Mouse (Mus musculus) thymus, postnatal 0 days (tissue): ENCODE results near the gene Aldh16a1. TPM values are rescaled to one million over a fixed set of nuclear protein-coding genes. Genes with fewer than 3 reads are reported as not detected.
"Not testable (repeated sequence)": the region's sequence is repeated elsewhere in the genome, so short reads cannot be mapped to it uniquely, and the experiment has no call there.

Source experiments
- DNase-seq: peaks from one replicate; pipeline ENCODE4 v3.0.0-alpha.2; 2015; ENCODE audit warnings: low spot score
- polyA plus RNA-seq: library from polyadenylated mRNA; unstranded; fragments of >200 nt; fragmentation: Nextera tagmentation; extraction: Ambion mirVana; gene quantifications from 2 replicates; pipeline ENCODE4 v1.2.1, GENCODE M21; 2015

The Aldh16a1 gene
- polyA plus RNA-seq, 1 experiment from 2014 or later: 41.6 TPM

DNA sequence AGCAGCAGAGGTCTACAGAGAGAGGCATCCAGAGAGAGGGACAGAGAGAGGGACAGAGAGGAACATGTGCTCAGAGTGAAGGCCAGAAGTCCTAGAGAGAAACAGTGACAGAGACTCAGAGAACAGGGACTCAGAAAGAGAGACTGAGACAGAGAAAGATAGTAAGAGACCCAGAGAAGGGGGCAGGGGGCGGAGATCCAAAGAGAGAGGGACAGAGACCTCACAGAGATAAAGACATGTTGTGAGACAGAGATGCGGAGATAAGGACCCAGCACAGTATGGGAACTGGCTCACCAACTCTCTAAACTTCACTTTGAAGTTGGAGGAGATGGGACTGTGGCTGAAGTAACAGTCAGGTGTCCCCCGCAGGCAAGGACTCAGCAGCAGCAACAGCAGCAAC, 19.0 kb downstream of the Aldh16a1 start:
- DNase-seq: no peak

DNA sequence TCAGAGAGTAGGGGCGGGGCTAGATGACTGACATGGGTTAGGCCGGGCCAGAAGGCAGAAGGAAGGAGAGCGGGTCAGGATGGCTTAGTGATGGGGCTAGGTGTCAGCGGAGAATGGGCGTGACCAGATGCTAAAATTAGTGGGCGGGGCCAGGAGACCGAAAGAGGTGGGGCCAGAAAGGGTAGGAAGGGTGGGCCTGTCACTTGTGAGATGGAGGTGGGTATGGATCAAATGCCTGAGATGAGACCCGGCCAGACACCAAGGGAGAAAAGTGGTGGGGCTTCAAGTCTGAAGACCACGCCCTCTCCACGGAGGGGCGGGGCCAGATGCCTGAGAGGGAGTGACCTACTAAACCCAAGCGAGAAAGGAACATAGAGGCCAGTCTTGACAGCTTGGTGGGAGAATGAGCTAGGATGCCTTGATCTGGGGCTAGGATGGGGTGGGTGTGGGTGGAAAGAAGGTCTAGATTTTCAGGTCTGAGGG, 19.8 kb downstream of the Aldh16a1 start:
- DNase-seq: peak; percentile 76

DNA sequence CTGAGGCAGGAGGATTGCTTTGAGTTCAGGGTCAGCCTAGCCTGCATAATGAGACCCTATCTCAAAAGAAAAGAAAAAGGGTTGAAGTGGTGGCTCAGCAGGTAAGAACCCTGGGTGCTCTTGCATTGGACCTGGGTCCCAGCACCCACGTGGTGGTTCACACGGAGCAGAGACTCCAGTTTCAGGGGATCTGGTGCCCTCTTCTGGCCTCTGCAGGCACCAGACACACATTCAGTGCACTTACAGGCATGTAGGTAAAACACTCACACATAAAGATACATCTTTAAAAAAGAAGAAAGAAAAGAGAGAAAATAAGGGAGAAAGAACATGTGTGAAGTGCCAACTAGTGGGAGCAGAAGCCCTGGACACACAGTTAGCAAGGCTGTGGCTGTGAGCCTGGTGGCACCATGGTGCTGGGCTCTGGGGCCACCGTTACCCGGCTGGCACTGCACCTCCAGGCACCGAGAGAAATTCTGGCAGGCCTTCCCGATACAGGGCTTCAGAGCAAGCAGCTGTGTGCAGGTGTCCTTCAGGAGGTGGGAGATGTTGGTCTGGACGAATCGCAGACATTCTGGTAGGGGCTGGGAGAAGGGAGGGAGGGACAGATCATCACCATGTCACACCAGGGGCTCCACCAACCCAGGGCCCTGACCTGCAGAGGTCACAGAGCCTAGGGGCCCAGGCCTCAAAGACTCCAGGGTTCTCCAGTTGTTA, 20.8 kb downstream of the Aldh16a1 start:
- no peak for DNase-seq

DNA sequence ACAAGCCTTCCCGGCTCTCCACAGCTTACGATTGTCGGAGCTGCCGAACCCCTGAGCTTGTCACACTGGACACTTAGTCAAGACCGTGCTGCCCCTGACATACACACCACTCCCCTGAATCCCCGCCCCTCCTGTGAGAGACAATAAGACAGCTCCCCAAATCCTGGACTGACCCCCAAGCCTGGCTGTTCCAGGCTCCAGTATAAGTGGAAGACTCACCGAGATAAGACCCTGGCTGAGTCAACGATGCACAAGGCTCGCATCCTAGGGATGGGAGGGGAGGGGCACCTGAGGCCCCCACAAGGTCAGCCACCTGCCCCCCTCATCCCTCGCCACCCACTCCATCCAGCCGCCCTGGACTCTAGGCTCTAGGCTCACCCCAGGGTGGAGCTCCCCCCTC, 22.5 kb downstream of the Aldh16a1 start:
- DNase-seq: no peak

DNA sequence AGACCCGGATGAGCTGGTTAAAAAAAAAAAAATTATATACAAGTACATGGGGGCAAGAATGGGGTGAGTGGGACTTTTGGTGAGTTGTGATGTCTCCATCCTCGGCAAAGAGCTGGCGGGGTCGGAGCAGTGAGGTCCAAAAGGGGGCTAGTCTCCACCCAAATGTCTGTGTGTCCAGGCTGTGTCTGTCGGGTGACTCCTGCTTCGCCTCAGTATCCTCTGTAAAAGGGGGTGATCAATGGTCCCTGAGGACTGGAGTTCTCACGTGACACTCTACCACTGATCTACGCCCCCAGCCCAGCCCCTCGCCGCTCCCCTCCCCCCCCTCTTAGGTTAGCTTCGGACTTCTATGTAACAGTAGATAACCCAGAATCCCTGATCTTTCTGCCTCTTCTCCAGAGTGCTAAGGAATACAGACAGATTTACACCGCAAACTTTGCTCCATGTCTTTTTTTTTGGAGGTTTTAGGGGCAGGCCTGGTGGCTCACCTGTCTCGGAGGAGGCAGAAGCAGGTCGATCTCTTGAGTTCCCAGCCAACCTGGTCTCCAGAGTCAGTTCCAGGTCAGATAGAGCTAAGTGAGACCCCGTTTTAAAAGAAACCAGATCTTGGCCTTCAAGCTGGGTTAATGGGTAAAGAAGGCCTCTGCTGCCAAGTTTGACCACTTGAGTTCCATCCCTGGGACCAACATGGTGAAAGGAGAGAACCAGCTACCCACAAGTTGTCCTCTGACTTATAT, 24.4 kb downstream of the Aldh16a1 start:
- no peak for DNase-seq

DNA sequence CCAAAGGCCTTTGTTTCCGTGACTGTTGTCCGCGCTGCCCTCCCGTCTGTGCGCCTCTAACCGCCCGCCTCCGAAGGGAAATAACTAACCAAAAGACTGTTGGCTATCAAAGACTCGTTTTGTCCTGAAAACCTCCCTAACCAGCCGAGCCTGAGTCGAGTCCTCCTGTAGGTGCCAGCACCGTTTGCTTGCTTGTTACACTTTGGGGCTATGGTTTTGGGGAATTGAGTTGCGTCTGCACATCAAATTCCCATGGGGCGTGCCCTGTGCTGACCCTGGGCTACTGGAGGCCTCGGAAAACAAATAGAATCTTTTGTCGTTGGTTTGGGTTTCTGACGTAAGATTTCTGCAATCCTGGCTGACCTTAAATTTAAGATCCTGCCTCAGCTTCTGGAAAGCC, 25.1 kb downstream of the Aldh16a1 start:
- no peak for DNase-seq

DNA sequence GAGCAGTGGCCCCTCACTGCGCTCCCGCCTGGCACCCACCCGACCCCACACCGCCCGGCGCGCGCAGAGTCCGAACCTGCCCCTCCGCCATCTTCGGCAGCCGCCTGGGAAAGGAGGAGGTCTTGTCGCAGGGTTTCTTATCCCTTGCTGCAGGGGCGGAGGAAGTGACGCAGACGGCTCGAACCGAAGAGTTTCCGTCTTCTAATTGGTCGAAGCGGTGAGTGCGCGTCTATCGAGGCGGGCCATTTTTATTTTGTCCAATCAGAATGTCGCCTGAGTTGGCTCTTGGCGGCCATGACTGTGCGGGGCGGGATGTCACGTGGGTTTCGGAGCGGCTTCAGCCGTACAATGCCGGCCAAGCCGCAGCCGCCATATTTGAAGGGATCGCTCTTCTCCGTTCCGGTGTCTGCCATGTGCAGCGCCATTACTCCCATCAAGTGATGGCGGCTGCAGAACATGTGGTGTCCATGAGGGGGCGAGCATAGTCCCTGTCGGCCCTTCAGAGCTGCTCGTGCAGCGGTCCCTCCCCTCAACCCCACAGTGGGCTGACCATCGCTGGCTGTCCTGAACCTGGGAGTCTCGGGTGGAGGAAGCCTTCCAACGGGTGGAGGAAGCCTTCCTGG, 25.6 kb downstream of the Aldh16a1 start, which contains the start of gene Rpl13a:
Gene Rpl13a, minus strand, starts transcription at position 138 of the 623 bp plus-strand sequence.
- peak; percentile 100 for DNase-seq

DNA sequence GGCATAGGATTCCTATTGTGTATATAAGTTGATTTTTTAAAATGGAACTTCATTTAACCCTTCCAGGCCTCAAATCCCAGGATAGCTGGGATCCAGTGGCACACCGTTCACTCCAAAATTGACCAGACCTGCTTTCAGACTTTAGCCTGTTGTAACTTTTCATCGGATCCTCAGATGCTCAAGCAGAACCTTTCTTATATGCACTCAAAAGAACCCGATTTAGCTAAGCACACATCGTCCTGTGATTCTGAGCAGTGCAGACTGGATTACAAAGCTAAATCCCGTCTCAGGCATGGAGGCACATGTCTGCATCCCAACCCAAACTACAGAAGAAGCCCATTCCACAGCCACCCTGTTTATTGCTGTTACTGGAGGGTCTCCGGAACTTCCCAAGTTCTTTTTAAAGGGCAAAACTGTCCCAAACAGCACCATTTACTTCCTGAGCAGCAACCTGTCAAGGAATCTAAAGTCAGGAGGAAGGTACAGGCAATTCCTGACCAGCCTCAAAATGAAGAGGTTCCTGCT, 26.6 kb downstream of the Aldh16a1 start:
- DNase-seq: no peak

DNA sequence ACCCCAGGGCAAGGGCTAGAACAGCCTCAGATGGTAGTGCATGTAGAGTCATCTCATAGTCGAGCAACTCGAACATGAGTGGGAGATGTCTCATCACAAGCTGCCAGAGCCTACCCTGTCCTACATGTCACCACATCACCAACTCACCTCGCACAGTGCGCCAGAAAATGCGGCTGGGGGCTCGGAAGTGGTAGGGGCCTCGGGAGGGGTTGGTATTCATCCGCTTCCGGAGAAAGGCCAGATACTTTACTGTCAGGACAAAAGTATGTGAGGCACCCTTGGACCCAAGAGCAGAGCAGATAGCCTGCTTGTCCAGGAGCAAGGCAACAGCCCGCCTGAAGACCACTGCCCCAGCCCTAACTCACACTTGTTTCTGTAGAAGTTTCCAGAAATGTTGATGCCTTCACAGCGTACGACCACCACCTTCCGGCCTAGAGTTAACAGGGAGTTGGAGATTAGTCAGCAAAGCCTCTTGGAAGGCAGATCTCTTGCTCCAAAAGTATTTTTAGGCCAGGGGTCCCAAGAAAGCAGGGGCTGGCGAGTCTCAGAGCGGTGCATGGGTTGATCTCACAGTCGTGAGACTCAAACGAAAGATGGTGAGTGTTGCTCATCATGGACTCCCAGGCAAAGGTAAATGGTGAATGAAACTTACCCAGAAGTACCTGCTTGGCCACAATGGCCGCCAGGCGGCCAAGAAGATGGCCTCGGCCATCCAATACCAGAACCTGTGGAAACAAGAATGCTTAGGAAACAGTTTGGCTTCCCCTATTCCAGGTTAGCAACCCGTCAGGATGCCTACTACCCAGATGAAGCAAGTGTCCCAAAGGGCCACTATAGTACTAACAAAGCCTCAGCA, 27.3 kb downstream of the Aldh16a1 start:
- peak; percentile 50 for DNase-seq

DNA sequence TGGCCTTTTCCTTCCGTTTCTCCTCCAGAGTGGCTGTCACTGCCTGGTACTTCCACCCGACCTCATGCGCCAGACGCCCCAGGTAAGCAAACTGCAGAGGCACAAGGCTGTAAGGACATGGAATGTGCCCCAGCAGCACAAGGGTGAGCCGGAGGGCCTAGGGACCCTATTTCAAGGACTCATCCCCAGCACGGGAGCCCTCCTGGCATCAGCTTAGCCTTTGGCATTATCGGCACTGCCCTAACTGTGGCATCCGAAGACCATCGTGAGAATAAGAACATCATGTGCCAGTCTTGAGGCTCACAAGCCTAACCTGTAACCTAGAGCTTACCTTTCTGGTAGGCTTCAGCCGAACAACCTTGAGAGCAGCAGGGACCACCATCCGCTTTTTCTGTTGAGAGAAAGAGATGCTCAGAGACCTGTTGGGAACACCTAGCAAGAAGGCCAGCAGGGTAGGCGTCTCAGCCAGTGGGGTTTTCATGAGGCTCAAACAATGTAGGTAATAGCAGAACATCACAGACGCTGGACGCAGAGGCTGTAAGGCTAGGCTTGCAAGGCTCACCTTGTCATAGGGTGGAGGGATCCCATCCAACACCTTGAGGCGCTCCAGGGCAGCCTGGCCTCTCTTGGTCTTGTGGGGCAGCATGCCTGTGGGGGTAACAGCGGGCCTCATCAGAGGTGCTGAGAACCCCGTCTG, 28.1 kb downstream of the Aldh16a1 start:
- no peak for DNase-seq

DNA sequence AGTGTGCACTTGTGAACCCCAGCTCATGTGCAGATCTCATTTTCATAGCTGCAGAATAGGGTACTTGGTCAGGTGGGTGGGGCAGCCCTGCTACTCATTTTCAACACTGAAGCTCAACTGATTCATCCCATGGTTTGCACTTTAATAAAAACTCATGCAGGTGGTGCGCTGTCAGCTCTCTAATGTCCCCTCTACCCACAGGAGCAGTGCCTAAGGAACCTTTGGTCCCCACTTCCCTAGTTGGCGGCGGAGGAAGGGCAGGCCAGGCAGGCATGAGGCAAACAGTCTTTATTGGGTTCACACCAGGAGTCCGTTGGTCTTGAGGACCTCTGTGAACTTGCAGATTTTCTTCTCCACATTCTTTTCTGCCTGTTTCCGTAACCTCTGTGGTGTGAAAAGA, 28.7 kb downstream of the Aldh16a1 start:
- DNase-seq: not testable (repeated sequence)

DNA sequence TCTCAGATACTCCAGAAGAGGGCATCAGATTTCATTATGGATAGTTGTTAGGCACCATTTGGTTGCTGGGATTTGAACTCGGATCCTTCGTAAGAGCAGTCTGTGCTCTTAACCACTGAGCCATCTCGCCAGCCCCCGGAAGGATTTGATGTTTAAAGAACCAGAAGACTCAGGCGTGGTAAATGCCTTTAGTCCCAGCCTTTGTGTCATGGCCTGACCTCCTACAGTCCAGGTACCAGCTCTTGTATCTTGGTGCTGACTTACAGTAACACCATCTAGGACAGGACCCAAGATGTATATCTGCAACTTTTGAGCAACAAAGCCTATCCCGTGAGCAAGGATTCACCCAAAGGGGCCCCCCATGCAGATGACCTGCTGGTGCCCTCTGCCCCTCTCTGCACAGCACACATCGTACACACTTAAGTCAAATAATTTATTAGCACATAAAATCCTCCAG, 29.2 kb downstream of the Aldh16a1 start:
- peak; percentile 45 for DNase-seq

DNA sequence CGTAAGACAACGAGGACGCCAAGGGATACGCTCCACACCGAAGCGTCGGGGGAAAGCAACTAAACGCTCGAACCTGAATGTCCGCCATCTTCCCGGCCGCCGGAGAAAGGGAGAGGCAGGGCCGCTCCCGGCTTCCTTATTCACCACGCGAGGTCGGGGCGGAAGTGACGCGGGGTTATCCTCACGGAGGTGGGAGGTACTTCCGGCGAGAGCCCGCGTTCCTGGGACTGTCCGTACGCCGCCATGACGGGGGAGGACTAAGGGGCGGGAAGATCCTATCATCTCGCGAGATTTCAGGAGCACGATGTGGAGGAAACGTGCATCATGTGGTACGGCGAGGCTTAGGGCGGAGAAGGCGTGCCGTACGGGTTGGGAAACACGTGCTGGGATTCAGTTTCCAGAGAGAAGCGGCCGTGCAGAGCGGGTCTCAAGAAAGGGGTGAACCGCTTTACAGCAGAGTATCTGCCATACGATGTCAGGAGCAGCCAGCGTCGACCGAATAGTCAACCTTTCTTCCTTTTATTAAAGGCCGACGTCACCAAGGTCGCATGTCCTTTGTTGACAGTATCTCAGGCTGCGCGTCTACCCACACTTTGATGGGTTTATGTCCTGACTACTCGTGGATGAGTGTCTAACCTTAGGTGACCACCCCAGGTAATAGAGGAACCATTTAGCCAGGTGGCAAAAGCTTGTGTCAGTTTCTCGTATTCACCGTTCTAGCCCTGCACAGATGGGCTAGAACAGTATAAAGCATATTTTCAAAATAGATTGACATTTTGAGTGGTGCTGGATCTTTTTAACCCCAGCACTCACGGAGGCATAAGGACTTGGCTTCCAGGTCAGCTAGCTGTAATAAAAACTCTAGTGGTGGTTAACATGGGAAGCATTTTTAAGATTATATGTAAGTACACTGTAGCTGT, 29.9 kb downstream of the Aldh16a1 start, which contains the start of gene Rps11:
Gene Rps11, minus strand, starts transcription at position 216 of the 920 bp plus-strand sequence.
- peak; percentile 100 for DNase-seq

DNA sequence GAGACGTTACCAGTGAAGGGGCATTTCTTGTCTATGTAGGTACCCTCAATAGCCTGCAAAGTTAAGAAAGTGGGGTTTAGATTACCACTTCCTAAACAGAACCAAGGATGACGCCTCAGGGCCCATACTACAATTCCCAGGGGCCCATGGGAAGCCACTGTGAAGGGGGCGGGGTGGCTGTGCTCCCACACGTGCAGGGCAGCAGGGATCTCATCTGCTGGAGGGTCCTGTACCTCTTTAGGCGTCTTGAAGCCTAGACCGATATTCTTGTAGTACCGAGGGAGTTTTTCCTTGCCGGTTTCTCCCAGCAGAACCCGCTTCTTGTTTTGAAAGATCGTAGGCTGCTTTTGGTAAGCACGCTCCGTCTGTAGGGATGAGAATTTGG, 31.2 kb downstream of the Aldh16a1 start:
- DNase-seq: no peak

DNA sequence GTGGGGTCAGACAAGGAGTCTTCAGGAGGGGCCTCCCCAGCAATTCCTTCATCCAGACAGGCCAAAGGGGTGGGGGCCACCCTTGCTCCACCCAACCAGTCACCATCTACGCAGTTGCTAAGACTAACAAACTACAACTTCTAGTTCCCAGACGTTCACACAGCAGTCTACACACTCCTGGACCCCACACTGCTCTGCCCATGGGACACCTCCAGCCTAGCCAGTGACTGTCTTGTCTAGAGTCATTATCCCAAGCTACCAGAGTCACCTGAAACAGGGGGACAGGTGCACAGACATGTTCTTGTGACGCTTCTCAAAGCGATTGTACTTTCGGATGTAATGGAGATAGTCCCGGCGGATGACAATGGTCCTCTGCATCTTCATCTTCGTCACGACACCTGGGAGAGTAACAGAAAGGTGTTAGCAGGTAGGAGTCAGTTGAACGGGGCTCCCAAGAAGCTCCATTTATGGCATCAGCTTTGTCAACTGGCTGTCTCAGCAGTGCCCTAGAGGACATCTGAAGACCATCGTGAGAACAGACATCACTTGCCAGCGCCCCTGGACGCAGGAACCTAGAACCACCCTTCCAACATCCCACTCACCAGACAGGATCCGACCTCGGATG, 31.7 kb downstream of the Aldh16a1 start:
- no peak for DNase-seq

DNA sequence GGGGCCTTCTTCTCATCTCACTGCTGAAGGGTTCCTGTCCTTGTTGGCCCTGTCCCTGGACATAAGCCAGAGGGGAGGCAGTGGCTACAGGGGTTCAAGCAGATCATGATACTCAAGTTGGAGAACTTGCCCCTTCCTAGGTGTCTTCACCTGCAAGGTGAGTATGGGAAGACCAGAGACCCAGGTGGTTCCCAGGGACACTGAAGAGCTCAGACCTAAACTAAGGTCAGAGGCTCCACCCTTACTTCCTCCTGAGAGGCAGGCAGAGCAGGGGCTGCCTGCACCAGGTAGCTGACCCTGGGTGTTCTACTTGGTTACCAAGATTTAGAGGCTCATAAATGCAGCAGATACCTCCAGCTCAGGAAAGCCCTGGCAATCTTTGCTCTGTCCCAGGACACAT, 32.4 kb downstream of the Aldh16a1 start:
- DNase-seq: no peak

DNA sequence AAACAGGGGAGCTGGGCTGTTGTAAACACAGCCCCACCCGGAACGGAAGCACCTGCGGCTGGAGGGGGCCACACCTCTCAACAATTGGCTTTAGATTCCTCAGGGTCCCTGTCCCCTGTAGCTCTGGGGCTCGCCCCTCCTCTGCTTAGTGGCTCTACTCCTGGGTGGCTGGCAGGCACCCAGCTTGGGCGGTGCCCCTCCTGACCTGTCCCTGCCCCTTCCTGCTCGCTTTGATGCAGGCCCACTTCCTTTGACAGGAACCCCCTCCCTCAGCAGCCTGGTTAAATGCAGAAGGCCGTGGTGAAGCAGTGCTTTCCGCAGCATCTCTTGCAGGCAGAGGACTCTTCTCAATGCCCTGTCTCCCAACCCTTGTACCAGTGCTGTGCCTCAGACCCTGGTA, 33.0 kb downstream of the Aldh16a1 start:
- peak; percentile 87 for DNase-seq
